Mouse (Mus musculus): ENCODE measurements around the gene Ddx39. TPM values are rescaled to one million over a fixed set of nuclear protein-coding genes. Genes with fewer than 3 reads are reported as not detected.

The Ddx39 gene
- polyA plus RNA-seq, 1 experiment: not detected

DNA sequence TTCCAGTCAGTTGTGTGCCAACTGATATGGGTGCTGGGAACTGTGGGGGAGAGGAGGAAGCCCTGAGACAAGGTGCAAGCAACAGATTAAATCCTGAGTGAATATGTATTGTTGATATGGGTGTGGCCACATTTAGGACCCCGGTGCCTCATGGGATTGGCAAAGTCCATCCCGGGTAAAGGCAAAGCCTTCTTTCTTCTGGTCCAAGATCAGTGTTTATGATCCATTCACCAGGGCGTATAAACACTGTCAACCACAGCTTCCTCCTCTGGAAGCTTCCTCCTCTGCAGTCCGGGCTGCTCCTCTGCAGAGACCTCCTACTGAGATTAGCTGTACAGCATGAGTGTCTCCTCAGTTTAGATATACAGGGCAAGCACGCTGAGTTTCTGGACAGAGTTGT is 53.5 kb downstream of the Ddx39 start:
- TF ChIP-seq POLR2A (IDR thresholded peaks at IDR 0.05; ENCODE audit: insufficient read depth, low read depth, low read length): no peak
- TF ChIP-seq CTCF (IDR thresholded peaks at IDR 0.05; ENCODE audit: insufficient read depth, low read depth, low read length): no peak
- 41% methylated on average over 5 of the region's 5 CpGs for WGBS

DNA sequence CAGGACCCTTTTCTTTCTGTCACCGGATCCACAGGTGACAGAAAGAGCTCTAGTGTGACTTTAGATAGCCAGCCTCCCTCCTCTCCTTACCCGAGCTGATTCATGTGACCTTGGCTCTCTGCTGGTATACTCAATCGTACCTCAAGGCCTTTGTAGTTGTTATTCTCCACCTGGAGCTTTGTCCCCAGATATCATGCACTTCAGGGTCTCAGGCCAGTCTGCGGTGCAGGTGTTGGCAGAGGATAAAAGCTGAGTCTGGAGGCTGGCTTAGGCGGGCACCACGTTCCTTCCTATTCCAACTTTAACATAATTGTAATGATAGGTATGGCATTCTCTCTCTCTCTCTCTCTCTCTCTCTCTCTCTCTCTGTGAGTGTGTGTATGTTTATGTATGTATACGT is 54.7 kb downstream of the Ddx39 start:
- H3K4me1 ChIP-seq (ENCODE audit: control insufficient read depth, insufficient read depth, low read length): peaks cover 16% of the 10 kb centered on the region
- TF ChIP-seq CTCF (IDR thresholded peaks at IDR 0.05; ENCODE audit: insufficient read depth, low read depth, low read length) (no peak), POLR2A (IDR thresholded peaks at IDR 0.05; ENCODE audit: insufficient read depth, low read depth, low read length) (no peak)
- H3K4me3 ChIP-seq (ENCODE audit: insufficient read depth, low read depth, low read length): no peak overlapping the region
- H3K27ac ChIP-seq (ENCODE audit: insufficient read depth, low read depth, low read length): no peak overlapping the region
- 81% methylated on average over 7 of the region's 7 CpGs for WGBS

More for the DNA sequence above, 53.5 kb downstream of the Ddx39 start:
- Histone ChIP-seq H3K4me1 (ENCODE audit: control insufficient read depth, insufficient read depth, low read length) (peaks cover 11% of the 10 kb centered on the region), H3K27ac (ENCODE audit: insufficient read depth, low read depth, low read length) (no peak overlapping the region), H3K4me3 (ENCODE audit: insufficient read depth, low read depth, low read length) (no peak overlapping the region)

DNA sequence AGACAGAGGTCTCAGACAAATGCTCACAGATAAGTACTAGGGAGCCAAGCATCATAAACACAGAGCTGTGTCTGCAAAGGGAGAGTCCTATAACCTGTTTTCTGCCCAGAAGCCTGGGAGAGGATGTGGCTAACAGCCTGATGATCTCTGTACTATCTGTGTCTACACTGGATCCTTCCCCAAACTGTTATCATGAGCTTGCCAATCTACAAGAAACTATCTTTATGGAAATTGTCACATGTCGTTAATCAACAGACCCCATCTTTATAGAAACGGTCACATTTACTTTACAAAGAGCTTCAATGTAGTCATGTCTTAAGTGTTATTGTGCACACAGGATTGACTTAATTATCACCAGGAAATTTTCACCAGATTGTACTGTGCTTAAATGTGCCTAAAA is 55.7 kb downstream of the Ddx39 start:
- no peak for TF ChIP-seq CTCF (IDR thresholded peaks at IDR 0.05; ENCODE audit: insufficient read depth, low read depth, low read length)
- no peak for TF ChIP-seq POLR2A (IDR thresholded peaks at IDR 0.05; ENCODE audit: insufficient read depth, low read depth, low read length)
- Histone ChIP-seq H3K4me1 (ENCODE audit: control insufficient read depth, insufficient read depth, low read length) (peaks cover 16% of the 10 kb centered on the region), H3K4me3 (ENCODE audit: insufficient read depth, low read depth, low read length) (no peak overlapping the region), H3K27ac (ENCODE audit: insufficient read depth, low read depth, low read length) (no peak overlapping the region)
- 88% methylated on average over 2 of the region's 2 CpGs for WGBS

DNA sequence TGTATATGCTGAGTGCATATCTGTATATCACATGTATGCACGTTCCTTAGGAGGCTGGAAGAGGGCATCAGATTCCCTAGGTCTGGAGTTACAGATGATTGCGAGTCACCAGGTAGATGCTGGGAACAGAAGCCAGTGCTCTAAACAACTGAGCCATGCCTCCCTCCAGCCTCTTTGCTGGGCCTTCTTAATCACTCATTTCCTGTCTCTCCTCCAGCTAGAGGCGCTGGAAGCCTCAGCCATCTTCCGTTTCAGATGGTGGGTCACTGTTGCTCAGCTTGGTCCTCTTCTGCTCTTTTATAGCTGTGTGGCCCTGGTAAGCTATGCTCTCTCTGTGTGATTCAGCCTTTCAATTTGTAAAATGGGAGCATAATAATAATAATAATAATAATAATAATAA is 56.8 kb downstream of the Ddx39 start:
- no peak overlapping the region for H3K27ac ChIP-seq (ENCODE audit: insufficient read depth, low read depth, low read length)
- no peak for TF ChIP-seq POLR2A (IDR thresholded peaks at IDR 0.05; ENCODE audit: insufficient read depth, low read depth, low read length)
- no peak for TF ChIP-seq CTCF (IDR thresholded peaks at IDR 0.05; ENCODE audit: insufficient read depth, low read depth, low read length)
- 85% methylated on average over 4 of the region's 4 CpGs for WGBS
- peaks cover 16% of the 10 kb centered on the region for H3K4me1 ChIP-seq (ENCODE audit: control insufficient read depth, insufficient read depth, low read length)
- H3K4me3 ChIP-seq (ENCODE audit: insufficient read depth, low read depth, low read length): no peak overlapping the region

DNA sequence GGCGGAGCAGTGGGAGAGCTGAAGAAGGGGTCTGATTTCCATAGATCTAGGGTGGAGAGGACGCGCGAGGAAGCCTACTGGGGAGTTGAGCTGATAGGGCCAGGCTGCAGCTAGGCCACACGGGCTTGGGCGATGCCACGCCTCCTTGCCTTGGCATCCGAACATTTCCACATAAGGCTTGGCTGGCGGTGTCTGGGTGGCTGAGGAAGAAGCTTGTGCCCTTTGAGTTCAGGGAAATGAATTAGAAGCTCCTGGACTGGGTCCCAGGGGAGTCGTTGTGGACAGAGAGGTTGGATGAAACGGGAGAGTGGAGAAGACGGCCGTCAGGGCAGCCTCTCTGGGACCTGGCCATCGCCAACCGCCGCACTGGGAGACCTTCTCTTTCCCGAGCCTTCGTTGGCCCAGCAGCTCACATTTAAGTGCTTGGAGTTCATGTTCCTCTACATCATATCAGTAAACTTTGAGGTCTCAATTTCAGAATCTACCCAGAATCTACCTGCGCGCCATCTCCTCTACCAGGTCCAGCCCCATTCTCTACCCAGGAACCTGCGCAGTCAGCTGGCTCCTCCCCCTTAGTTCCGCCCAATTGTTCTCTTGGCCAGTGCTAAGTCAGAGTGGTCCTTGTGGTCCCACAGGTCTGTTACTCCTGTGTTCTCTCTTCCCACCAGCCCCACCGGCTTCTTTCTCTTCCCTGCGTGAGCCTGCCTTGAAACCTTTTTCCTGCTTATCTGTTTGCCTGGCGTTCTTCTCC is 57.9 kb downstream of the Ddx39 start:
- 14% methylated on average over 25 of the region's 25 CpGs for WGBS
- Histone ChIP-seq H3K4me3 (ENCODE audit: insufficient read depth, low read depth, low read length) (no peak overlapping the region; the same call in 1 of the 2 replicates), H3K27ac (ENCODE audit: insufficient read depth, low read depth, low read length) (no peak overlapping the region), H3K4me1 (ENCODE audit: control insufficient read depth, insufficient read depth, low read length) (peaks cover 16% of the 10 kb centered on the region)
- no peak for TF ChIP-seq CTCF (IDR thresholded peaks at IDR 0.05; ENCODE audit: insufficient read depth, low read depth, low read length)
- no peak for TF ChIP-seq POLR2A (IDR thresholded peaks at IDR 0.05; ENCODE audit: insufficient read depth, low read depth, low read length)

DNA sequence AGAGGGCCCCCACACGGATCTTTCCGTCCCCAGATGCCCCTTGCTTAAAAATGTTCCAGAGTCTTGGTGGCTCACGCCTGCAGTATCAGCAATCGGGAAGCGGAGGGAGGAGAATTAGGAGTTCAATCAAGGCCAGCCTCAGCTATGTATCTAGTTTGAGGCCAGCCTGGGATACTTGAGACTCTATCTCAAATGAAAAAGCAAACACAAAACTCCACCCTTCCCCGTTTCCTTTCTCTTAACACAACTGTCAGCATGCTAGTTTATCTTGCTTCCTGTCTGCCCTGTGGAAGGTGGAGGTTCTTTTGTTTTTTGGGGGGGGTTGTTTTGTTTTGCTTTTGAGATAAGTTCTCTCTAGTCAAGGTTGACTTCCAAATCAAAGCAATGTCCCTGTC is 58.5 kb downstream of the Ddx39 start:
- Histone ChIP-seq H3K27ac (ENCODE audit: insufficient read depth, low read depth, low read length) (no peak overlapping the region), H3K4me3 (ENCODE audit: insufficient read depth, low read depth, low read length) (no peak overlapping the region), H3K4me1 (ENCODE audit: control insufficient read depth, insufficient read depth, low read length) (peaks cover 16% of the 10 kb centered on the region)
- TF ChIP-seq POLR2A (IDR thresholded peaks at IDR 0.05; ENCODE audit: insufficient read depth, low read depth, low read length) (no peak), CTCF (IDR thresholded peaks at IDR 0.05; ENCODE audit: insufficient read depth, low read depth, low read length) (no peak)
- 39% methylated on average over 6 of the region's 6 CpGs for WGBS

DNA sequence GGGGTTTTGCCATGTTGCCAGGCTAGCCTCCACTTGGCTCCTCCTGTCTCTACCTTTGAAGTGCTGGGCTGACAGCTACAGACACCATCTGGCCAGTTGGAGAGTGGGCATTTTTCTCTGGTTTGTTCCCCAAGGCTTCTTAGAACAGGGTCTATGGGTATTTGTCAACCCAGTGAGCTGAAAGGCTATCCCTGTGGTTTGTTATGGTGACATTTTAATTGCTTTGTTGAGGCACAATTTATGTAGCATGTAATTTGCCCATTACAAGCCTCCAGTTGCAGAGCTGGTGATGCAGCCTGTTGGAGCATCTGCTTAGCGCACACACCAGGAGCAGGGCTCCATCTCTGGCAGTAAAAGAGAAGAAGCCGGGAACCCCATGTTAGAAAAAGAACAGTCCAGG is 59.2 kb downstream of the Ddx39 start:
- 43% methylated on average over 2 of the region's 2 CpGs for WGBS
- Histone ChIP-seq H3K27ac (ENCODE audit: insufficient read depth, low read depth, low read length) (no peak overlapping the region), H3K4me1 (ENCODE audit: control insufficient read depth, insufficient read depth, low read length) (peaks cover 16% of the 10 kb centered on the region), H3K4me3 (ENCODE audit: insufficient read depth, low read depth, low read length) (no peak overlapping the region)
- TF ChIP-seq POLR2A (IDR thresholded peaks at IDR 0.05; ENCODE audit: insufficient read depth, low read depth, low read length) (no peak), CTCF (IDR thresholded peaks at IDR 0.05; ENCODE audit: insufficient read depth, low read depth, low read length) (no peak)

Other genes starting within 250 kb of the Ddx39 start
- gene Olfr370, start 179.4 kb upstream of the Ddx39 start, polyA plus RNA-seq (2012; ENCODE audit: insufficient read depth, insufficient read length, low replicate concordance, missing spikeins): not detected in 2 replicates
- gene Ndufb7, start 148.5 kb upstream of the Ddx39 start, polyA plus RNA-seq (2012; ENCODE audit: insufficient read depth, insufficient read length, low replicate concordance, missing spikeins): not detected in 2 replicates
- not detected in 2 replicates for gene Tecr, start 107.2 kb upstream of the Ddx39 start, polyA plus RNA-seq (2012; ENCODE audit: insufficient read depth, insufficient read length, low replicate concordance, missing spikeins)
- not detected in 2 replicates for gene Dnajb1, start 107.0 kb upstream of the Ddx39 start, polyA plus RNA-seq (2012; ENCODE audit: insufficient read depth, insufficient read length, low replicate concordance, missing spikeins)
- not detected in 2 replicates for gene Gipc1, start 62.5 kb upstream of the Ddx39 start, polyA plus RNA-seq (2012; ENCODE audit: insufficient read depth, insufficient read length, low replicate concordance, missing spikeins)
- gene Ptger1, start 48.5 kb upstream of the Ddx39 start, polyA plus RNA-seq (2012; ENCODE audit: insufficient read depth, insufficient read length, low replicate concordance, missing spikeins): not detected in 2 replicates
- not detected in 2 replicates for gene Pkn1, start 16.0 kb upstream of the Ddx39 start, polyA plus RNA-seq (2012; ENCODE audit: insufficient read depth, insufficient read length, low replicate concordance, missing spikeins)
- not detected in 2 replicates for gene Adgre5, start 26.1 kb downstream of the Ddx39 start, polyA plus RNA-seq (2012; ENCODE audit: insufficient read depth, insufficient read length, low replicate concordance, missing spikeins)
- 113 TPM in 1 of 2 replicates, not detected in the other for gene Adgrl1, start 184.9 kb downstream of the Ddx39 start, polyA plus RNA-seq (2012; ENCODE audit: insufficient read depth, insufficient read length, low replicate concordance, missing spikeins)
- gene Gm10644, start 240.0 kb downstream of the Ddx39 start, polyA plus RNA-seq (2012; ENCODE audit: insufficient read depth, insufficient read length, low replicate concordance, missing spikeins): not detected in 2 replicates
- gene Asf1b, start 240.3 kb downstream of the Ddx39 start, polyA plus RNA-seq (2012; ENCODE audit: insufficient read depth, insufficient read length, low replicate concordance, missing spikeins): not detected in 2 replicates

Data from olfactory bulb, adult 2 months (tissue).